Mouse (Mus musculus): ENCODE data around the gene Kcnq1. TPM values are rescaled to one million over a fixed set of nuclear protein-coding genes. Genes with fewer than 3 reads are reported as not detected.

The Kcnq1 gene
- polyA plus RNA-seq, 1 experiment from 2014 or later: 1.0 TPM

- Histone ChIP-seq H3K36me3 (no peaks in the 10 kb centered on the region), H3K27ac (no peak overlapping the region), H3K4me1 (peaks cover 6% of the 10 kb centered on the region), H3K4me3 (no peak overlapping the region), H3K4me2 (replicated peaks) (no peak overlapping the region), H3K27me3 (no peaks in the 10 kb centered on the region), H3K9me3 (replicated peaks) (no peaks in the 10 kb centered on the region), H3K9ac (no peak overlapping the region)
- ATAC-seq (ENCODE audit: low FRiP score): no peak
- 71% methylated on average over 5 of the region's 5 CpGs for WGBS
Measured at GRCm38 (mm10) chr7:143401429-143402016, 295.4 kb downstream of the Kcnq1 start.

DNA sequence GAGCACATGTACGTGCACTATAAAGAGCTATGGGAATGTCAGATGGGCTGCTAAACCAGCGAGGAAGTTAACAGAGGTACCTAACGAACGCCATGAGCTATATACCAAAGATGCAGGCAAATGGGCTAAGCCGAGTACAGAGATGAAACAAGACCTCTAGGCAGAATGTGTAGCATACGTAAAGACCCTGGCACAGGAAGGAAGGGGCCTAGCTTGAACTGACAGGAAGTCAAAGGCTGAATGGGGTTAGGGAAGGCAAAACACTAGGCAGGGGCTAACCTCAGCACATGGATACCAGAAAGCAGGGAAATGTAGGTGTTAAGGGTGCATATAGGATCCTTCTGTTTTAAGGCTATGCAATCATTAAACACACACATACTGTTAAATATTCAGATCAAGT, 298.1 kb downstream of the Kcnq1 start:
- H3K27me3 ChIP-seq: 0 out of 2 replicates have a peak, but pooled peaks cover 3% of the 10 kb centered on the region
- H3K9me3 ChIP-seq (replicated peaks): no peaks in the 10 kb centered on the region
- H3K9ac ChIP-seq: no peak overlapping the region
- ATAC-seq (ENCODE audit: low FRiP score): no peak
- H3K4me2 ChIP-seq (replicated peaks): no peak overlapping the region
- H3K4me1 ChIP-seq: peaks cover 20% of the 10 kb centered on the region
- H3K36me3 ChIP-seq: no peaks in the 10 kb centered on the region
- WGBS: 83% methylated on average over 6 of the region's 6 CpGs
- H3K27ac ChIP-seq: no peak overlapping the region
- no peak overlapping the region for H3K4me3 ChIP-seq

GRCm38 (mm10) chr7:143407931-143408501, 301.9 kb downstream of the Kcnq1 start:
- no peaks in the 10 kb centered on the region for H3K9me3 ChIP-seq (replicated peaks)
- no peak overlapping the region for H3K9ac ChIP-seq
- H3K27ac ChIP-seq: peak overlapping the region; percentile 30; the same call in 1 of the 2 replicates
- no peak overlapping the region for H3K4me3 ChIP-seq
- H3K27me3 ChIP-seq: 0 out of 2 replicates have a peak, but pooled peaks cover 3% of the 10 kb centered on the region
- H3K4me2 ChIP-seq (replicated peaks): no peak overlapping the region
- H3K4me1 ChIP-seq: peaks cover 15% of the 10 kb centered on the region
- ATAC-seq (ENCODE audit: low FRiP score): no peak
- 68% methylated on average over 9 of the region's 9 CpGs for WGBS
- H3K36me3 ChIP-seq: no peaks in the 10 kb centered on the region

DNA sequence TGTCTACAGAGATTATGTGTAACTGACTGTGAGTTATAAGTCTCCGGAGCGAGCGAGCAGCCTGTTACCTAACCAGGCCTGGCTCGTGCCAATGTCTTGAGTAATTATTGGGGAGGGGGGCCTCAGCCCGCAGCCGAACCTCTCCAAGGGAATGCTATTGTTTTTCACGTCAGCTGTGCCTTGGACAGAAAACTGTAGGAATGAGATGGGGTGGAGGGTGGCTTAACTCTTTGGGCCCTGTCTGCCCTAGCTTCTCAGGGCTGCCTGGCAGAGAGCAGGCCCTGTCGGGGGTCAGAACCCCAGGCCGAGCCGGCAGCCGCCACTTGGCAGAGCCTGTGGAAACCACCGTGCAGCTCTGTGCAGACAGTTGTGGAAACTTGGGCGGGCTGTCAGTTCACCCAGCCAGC, 302.5 kb downstream of the Kcnq1 start:
- Histone ChIP-seq H3K4me3 (no peak overlapping the region), H3K4me1 (peaks cover 15% of the 10 kb centered on the region), H3K27me3 (0 out of 2 replicates have a peak, but pooled peaks cover 3% of the 10 kb centered on the region), H3K4me2 (replicated peaks) (no peak overlapping the region), H3K36me3 (no peaks in the 10 kb centered on the region), H3K27ac (peak overlapping the region; percentile 30; the same call in 1 of the 2 replicates), H3K9ac (peak overlapping the region; percentile 32; the same call in 1 of the 2 replicates), H3K9me3 (replicated peaks) (no peaks in the 10 kb centered on the region)
- no peak for ATAC-seq (ENCODE audit: low FRiP score)
- 47% methylated on average over 13 of the region's 13 CpGs for WGBS

GRCm38 (mm10) chr7:143412606-143413005, 306.4 kb downstream of the Kcnq1 start:
- 74% methylated on average over 6 of the region's 6 CpGs for WGBS
- no peak overlapping the region for H3K4me2 ChIP-seq (replicated peaks)
- no peak for ATAC-seq (ENCODE audit: low FRiP score)
- no peaks in the 10 kb centered on the region; the same call in 1 of the 2 replicates for H3K27me3 ChIP-seq
- no peak overlapping the region for H3K9ac ChIP-seq
- H3K36me3 ChIP-seq: no peaks in the 10 kb centered on the region
- H3K9me3 ChIP-seq (replicated peaks): no peaks in the 10 kb centered on the region
- peaks cover 19% of the 10 kb centered on the region for H3K4me1 ChIP-seq
- H3K27ac ChIP-seq: no peak overlapping the region
- H3K4me3 ChIP-seq: no peak overlapping the region

- WGBS: 55% methylated on average over 4 of the region's 4 CpGs
- Histone ChIP-seq H3K36me3 (no peaks in the 10 kb centered on the region), H3K27ac (peak overlapping the region; percentile 31; the same call in 1 of the 2 replicates)
Measured at GRCm38 (mm10) chr7:143415070-143415469, 308.9 kb downstream of the Kcnq1 start.

GRCm38 (mm10) chr7:143416406-143416805, 310.2 kb downstream of the Kcnq1 start:
- no peak for ATAC-seq (ENCODE audit: low FRiP score)
- Histone ChIP-seq H3K4me3 (no peak overlapping the region), H3K36me3 (no peaks in the 10 kb centered on the region), H3K9me3 (replicated peaks) (no peaks in the 10 kb centered on the region), H3K27me3 (no peaks in the 10 kb centered on the region; the same call in none of the 2 replicates), H3K4me2 (replicated peaks) (no peak overlapping the region), H3K4me1 (0 out of 2 replicates have a peak, but pooled peaks cover 5% of the 10 kb centered on the region), H3K27ac (no peak overlapping the region), H3K9ac (no peak overlapping the region)
- WGBS: 80% methylated on average over 12 of the region's 12 CpGs

More at GRCm38 (mm10) chr7:143415070-143415469, 308.9 kb downstream of the Kcnq1 start:
- Histone ChIP-seq H3K9me3 (replicated peaks) (no peaks in the 10 kb centered on the region), H3K4me1 (0 out of 2 replicates have a peak, but pooled peaks cover 5% of the 10 kb centered on the region), H3K4me2 (replicated peaks) (no peak overlapping the region), H3K9ac (no peak overlapping the region), H3K27me3 (no peaks in the 10 kb centered on the region; the same call in 1 of the 2 replicates), H3K4me3 (no peak overlapping the region)
- no peak for ATAC-seq (ENCODE audit: low FRiP score)

DNA sequence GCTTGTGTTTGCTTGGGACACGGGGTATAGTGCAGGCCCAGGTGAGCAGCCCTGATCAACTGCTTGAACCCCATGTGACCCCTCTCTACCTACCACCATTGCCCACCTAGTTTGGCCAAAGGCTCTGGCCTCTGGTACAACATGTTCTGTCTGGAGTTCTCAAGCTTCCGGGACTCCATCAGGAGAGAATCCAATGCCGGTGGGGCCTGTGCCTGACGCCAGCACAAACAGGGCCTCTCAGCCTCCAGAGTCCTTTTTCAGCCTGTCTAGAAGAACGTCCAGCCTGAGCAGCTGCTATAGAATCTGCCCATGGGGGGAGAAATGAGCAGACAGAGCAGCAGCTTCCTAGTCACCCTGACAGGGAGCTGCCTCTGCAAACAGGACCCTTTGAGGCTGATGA, 311.7 kb downstream of the Kcnq1 start:
- 0 out of 2 replicates have a peak, but pooled peaks cover 5% of the 10 kb centered on the region for H3K4me1 ChIP-seq
- H3K36me3 ChIP-seq: no peaks in the 10 kb centered on the region
- no peak overlapping the region for H3K4me3 ChIP-seq
- 64% methylated on average over 5 of the region's 5 CpGs for WGBS
- H3K27ac ChIP-seq: no peak overlapping the region
- H3K9ac ChIP-seq: no peak overlapping the region
- H3K9me3 ChIP-seq (replicated peaks): no peaks in the 10 kb centered on the region
- ATAC-seq (ENCODE audit: low FRiP score): no peak
- no peak overlapping the region for H3K4me2 ChIP-seq (replicated peaks)
- no peaks in the 10 kb centered on the region; the same call in none of the 2 replicates for H3K27me3 ChIP-seq

DNA sequence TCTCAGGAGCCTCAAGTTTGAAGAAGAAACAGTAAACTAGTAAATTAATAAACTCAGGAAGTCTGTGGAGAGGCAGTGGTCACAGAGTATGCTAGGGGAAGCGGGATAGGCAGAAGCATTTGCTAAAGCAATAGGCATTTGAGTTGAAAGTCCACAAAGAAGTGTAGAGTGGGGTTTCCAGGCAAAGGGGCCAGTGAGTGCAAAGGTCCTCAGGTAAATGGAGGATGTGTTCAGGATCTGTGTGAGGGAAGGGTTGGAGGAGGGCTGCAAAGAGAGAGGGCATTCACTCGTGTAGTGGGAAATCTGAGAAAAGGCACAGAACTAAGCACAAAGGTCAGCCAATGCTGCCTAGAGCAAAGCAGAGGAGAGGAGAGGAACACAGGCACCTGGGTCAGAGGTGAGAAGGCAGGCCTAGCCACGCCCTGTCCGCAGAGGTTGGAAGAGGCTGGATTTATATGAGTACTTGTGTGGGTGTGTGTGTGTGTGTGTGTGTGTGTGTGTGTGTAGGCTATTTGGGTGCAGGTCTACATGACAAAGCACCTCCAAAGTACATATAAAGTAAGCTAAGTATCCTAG, 313.5 kb downstream of the Kcnq1 start:
- WGBS: 84% methylated on average over 4 of the region's 4 CpGs
- no peak overlapping the region for H3K9ac ChIP-seq
- no peaks in the 10 kb centered on the region for H3K36me3 ChIP-seq
- peaks cover 2% of the 10 kb centered on the region for H3K27me3 ChIP-seq
- H3K4me3 ChIP-seq: no peak overlapping the region
- ATAC-seq (ENCODE audit: low FRiP score): no peak
- H3K27ac ChIP-seq: no peak overlapping the region
- 0 out of 2 replicates have a peak, but pooled peaks cover 9% of the 10 kb centered on the region for H3K4me1 ChIP-seq
- H3K9me3 ChIP-seq (replicated peaks): no peaks in the 10 kb centered on the region
- H3K4me2 ChIP-seq (replicated peaks): no peak overlapping the region

GRCm38 (mm10) chr7:143428142-143428813, 322.1 kb downstream of the Kcnq1 start:
- Histone ChIP-seq H3K4me3 (no peak overlapping the region), H3K9me3 (replicated peaks) (no peaks in the 10 kb centered on the region), H3K27me3 (peaks cover 9% of the 10 kb centered on the region), H3K9ac (no peak overlapping the region), H3K4me2 (replicated peaks) (no peak overlapping the region), H3K36me3 (no peaks in the 10 kb centered on the region), H3K4me1 (peaks cover 29% of the 10 kb centered on the region), H3K27ac (peak overlapping the region; percentile 53; the same call in 1 of the 2 replicates)
- peak; percentile 86 for ATAC-seq (ENCODE audit: low FRiP score)
- WGBS: 26% methylated on average over 23 of the region's 23 CpGs

GRCm38 (mm10) chr7:143428814-143429499, 322.8 kb downstream of the Kcnq1 start:
- Histone ChIP-seq H3K36me3 (no peaks in the 10 kb centered on the region), H3K4me1 (peaks cover 33% of the 10 kb centered on the region), H3K27me3 (peaks cover 11% of the 10 kb centered on the region), H3K27ac (peak overlapping the region; percentile 53; the same call in 1 of the 2 replicates), H3K9ac (no peak overlapping the region), H3K4me3 (no peak overlapping the region), H3K9me3 (replicated peaks) (no peaks in the 10 kb centered on the region), H3K4me2 (replicated peaks) (no peak overlapping the region)
- 20% methylated on average over 2 of the region's 2 CpGs for WGBS
- ATAC-seq (ENCODE audit: low FRiP score): peak; percentile 26; the same call in 1 of the 2 replicates
